8 mouse cellular contexts compared by ENCODE assay signal in genomic region chr3:116905898-116906297, GRCm38 (mm10). TPM values are rescaled to one million over a fixed set of nuclear protein-coding genes. Genes with fewer than 3 reads are reported as not detected.
DNase-seq lines count a peak whose midpoint lies in the region; ATAC-seq and TF ChIP-seq lines count a peak whose summit lies in the region.

No protein-coding gene starts in this region.

- in situ Hi-C loops in ES-E14 (cut with MboI; ENCODE audit: low sequenced_read_pairs in 2 of 2, unreplicated experiment in 2 of 2), result loop anchor here (5.0 to 25.0 kb wide), 3 partner anchors 156 to 531 kb away; no protein-coding TSS in a partner anchor

- 0 out of 2 replicates have a peak overlapping the region, but pooled peaks have one; percentile 30 for H3K27ac ChIP-seq in ES-E14 (ENCODE audit: insufficient read depth, low read depth, low read length, poor library complexity, severe bottlenecking)
- H3K27ac ChIP-seq in left cerebral cortex, adult 2 months, result peak overlapping the region; percentile 82

- peak; percentile 48 to 51 for DNase-seq in cerebellum, postnatal 10 days
- no peak for DNase-seq in cerebellum, adult 18-20 months
- DNase-seq in ES-E14 (ENCODE audit: low read depth, low spot score), result peak; percentile 13
- DNase-seq in gastrocnemius, postnatal 36 days, result peak; percentile 24 to 29
- DNase-seq in left cerebral cortex, adult 2 months (ENCODE audit: extremely low spot score in 1 of 2, low spot score in 2 of 2), result peak; percentile 33 to 75
- no peak for DNase-seq in embryo, embryonic 9.5 days (ENCODE audit: extremely low spot score)
- no peak for DNase-seq in spleen, adult 12 weeks (ENCODE audit: low spot score)

- H3K9me3 ChIP-seq in ES-E14 (ENCODE audit: control insufficient read depth, insufficient read depth, low read depth, low read length), result no peaks in the 10 kb centered on the region

- no peak for ATAC-seq in megakaryocyte progenitor cell, adult 5-6 weeks (replicated peaks; ENCODE audit: poor library complexity)

- intact Hi-C loops in gastrocnemius, postnatal 36 days (cut with DNase I), result loop anchor here (2.0 to 5.0 kb wide), 3 partner anchors 66 to 533 kb away; no protein-coding TSS in a partner anchor
- intact Hi-C loops in left cerebral cortex, adult 2 months (cut with DNase I), result loop anchor here (1.0 to 5.0 kb wide), 6 partner anchors 33 to 454 kb away; partner anchors contain the start of genes 4930455H04Rik, Palmd and Plppr4

- no peak overlapping the region for H3K4me3 ChIP-seq in ES-E14 (ENCODE audit: insufficient read depth in 1 of 2, low read depth in 1 of 2, low read length in 2 of 2, poor library complexity in 1 of 2, severe bottlenecking in 1 of 2)
- peak overlapping the region; percentile 30 for H3K4me3 ChIP-seq in left cerebral cortex, adult 2 months

- no peak for TF ChIP-seq CTCF in left cerebral cortex, adult 2 months (IDR thresholded peaks at IDR 0.05)

- peaks cover 18% of the 10 kb centered on the region for H3K36me3 ChIP-seq in ES-E14 (ENCODE audit: control insufficient read depth, insufficient read depth, low read length, poor library complexity, severe bottlenecking)

- no peak overlapping the region for H3K9ac ChIP-seq in ES-E14 (ENCODE audit: insufficient read depth, low read depth, low read length, poor library complexity, severe bottlenecking)

- peaks cover 0 to 4% of the 10 kb centered on the region in 2 experiments; a peak in 1 of 4 replicates for H3K4me1 ChIP-seq in ES-E14 (ENCODE audit: control insufficient read depth in 2 of 2, insufficient read depth in 2 of 2, low read length in 2 of 2, poor library complexity in 1 of 2)

TF ChIP-seq in ES-E14, 5 proteins besides CTCF, POLR2A, EP300 and RAD21:
- TF ChIP-seq CHD2 (IDR thresholded peaks at IDR 0.05; ENCODE audit: low read depth, low read length), result no peak
- no peak for TF ChIP-seq MAFK (IDR thresholded peaks at IDR 0.05; ENCODE audit: insufficient read depth, low read depth, low read length)
- TF ChIP-seq ZNF384 (IDR thresholded peaks at IDR 0.05; ENCODE audit: low read depth, low read length), result no peak
- no peak for TF ChIP-seq HCFC1 (IDR thresholded peaks at IDR 0.05; ENCODE audit: borderline replicate concordance, insufficient read depth, low read length)
- no peak for TF ChIP-seq ZC3H11A (IDR thresholded peaks at IDR 0.05; ENCODE audit: borderline replicate concordance, low read depth, low read length)

RNA-seq across cellular contexts. Expression of gene Frrs1, which starts 46.6 kb away (rescaled TPM):
- 69.3 and 108 TPM in 2 replicates for total RNA-seq in ES-E14 (2012; rRNA removed)
- total RNA-seq in gastrocnemius, postnatal 36 days (2021), result 1 to 10 TPM; 2.2 to 3.4 TPM
- total RNA-seq in left cerebral cortex, adult 2 months (2021), result 1 to 10 TPM in 1 of 2 experiments, under 1 TPM in 1; 0.57 to 1.1 TPM
- total RNA-seq in megakaryocyte progenitor cell, adult 5-6 weeks (2015), result 73.1 and 73.3 TPM in 2 replicates
- total RNA-seq in megakaryocyte progenitor cell, adult 5-6 weeks (2017), result 49.4 and 50.4 TPM in 2 replicates

Comparison
In these comparisons a context has a peak if more than half of its experiments do, and no peak if none do; other contexts are left out.
1. DNase-seq: peak in cerebellum, postnatal 10 days (2 of 2), ES-E14 (single experiment), gastrocnemius, postnatal 36 days (2 of 2) and left cerebral cortex, adult 2 months (2 of 2); none in cerebellum, adult 18-20 months (0 of 2), embryo, embryonic 9.5 days (single experiment) and spleen, adult 12 weeks (single experiment).
2. RNA of gene Frrs1, which starts 46.6 kb away (total RNA-seq): 49.4 to 73.3 TPM in megakaryocyte progenitor cell, adult 5-6 weeks and 69.3 to 108 TPM in ES-E14; 2.2 to 3.4 TPM in gastrocnemius, postnatal 36 days and 0.57 to 1.1 TPM in left cerebral cortex, adult 2 months; every median in the first group is over 10 times any median in the second.